Mouse (Mus musculus): ENCODE data around the gene Mag. TPM values are rescaled to one million over a fixed set of nuclear protein-coding genes. Genes with fewer than 3 reads are reported as not detected.
A peak's percentile ranks its signal among the peaks of the same experiment; 100 is the strongest.

Mag gene
- polyA plus RNA-seq, 1 experiment from 2014 or later = 0.48 TPM

DNA sequence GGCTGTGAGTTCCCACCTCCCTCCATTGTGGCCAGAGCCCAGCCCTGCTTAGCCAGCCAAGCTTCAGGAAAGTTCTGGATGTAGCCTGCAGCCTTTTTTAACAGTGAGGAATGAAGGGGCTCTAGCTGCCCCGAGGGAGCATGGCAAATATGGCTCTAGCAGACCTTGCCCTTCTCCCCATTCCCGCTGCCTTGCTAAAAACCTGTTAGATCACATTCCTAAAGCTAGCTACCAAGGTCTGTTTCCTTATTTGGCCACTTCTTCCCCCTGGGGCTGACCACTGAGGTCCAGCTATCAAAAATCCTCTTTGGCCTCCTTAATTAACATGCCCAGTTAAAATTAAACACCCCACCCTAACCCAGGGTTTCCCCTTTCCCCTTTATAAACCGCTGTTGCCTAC, 22.2 kb downstream of the Mag start:
- 0 out of 2 replicates have a peak, but pooled peaks have one; percentile 47 for ATAC-seq (ENCODE audit: insufficient read depth, low FRiP score, low read depth)
- H3K4me3 ChIP-seq (replicated peaks) = no peak overlapping the region
- H3K9me3 ChIP-seq = no peaks in the 10 kb centered on the region
- H3K27me3 ChIP-seq (replicated peaks) = no peaks in the 10 kb centered on the region
- no peak overlapping the region for H3K4me2 ChIP-seq
- peaks cover 4% of the 10 kb centered on the region; the same call in 1 of the 2 replicates for H3K4me1 ChIP-seq
- H3K27ac ChIP-seq = peak overlapping the region; percentile 54; the same call in 1 of the 2 replicates
- H3K9ac ChIP-seq = no peak overlapping the region
- H3K36me3 ChIP-seq = no peaks in the 10 kb centered on the region
- 50% methylated on average over 3 of the region's 3 CpGs for WGBS

DNA sequence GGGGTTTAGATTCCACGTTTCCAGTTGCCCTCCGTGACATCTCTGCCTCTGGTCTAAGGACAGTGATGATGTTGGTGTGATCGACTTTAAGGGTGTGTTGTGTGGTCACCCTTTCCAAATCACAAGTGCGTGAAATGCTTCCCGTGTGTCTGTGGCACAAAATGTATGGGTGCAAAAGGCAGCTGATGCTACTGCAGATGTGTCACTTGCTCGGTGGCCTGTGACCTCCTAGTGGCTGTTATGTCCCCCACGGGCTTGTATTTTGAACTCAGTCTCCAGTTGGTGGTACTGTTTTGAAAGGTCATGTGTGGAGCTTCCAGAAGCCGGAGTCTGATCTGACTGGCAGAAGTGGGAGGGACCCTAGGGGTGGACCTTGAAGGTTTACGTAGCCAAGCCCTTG, 22.9 kb downstream of the Mag start:
- Histone ChIP-seq H3K4me3 (replicated peaks) (no peak overlapping the region), H3K9ac (no peak overlapping the region), H3K36me3 (no peaks in the 10 kb centered on the region), H3K4me2 (no peak overlapping the region), H3K4me1 (peaks cover 4% of the 10 kb centered on the region; the same call in 1 of the 2 replicates), H3K9me3 (no peaks in the 10 kb centered on the region), H3K27ac (no peak overlapping the region), H3K27me3 (replicated peaks) (no peaks in the 10 kb centered on the region)
- WGBS = 82% methylated on average over 9 of the region's 9 CpGs
- ATAC-seq (ENCODE audit: insufficient read depth, low FRiP score, low read depth) = no peak

DNA sequence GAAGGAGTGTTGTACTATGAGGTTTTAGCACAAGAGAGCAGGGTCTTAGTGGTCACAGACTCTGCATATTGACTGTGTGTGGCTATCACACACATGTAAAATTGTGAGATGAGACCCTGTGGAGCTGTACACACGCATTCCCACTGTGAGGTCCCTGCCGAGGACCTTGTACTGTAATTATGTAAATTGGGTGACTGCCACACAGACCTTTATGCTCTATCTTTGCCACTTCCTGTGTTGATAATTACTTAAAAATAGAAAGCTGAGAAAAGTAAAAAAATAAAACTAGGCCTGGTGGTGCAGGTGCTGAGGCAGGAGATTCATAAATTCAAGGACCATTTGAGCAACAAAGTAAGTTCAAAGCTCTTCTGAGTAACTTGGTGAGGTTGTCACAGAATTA, 24.0 kb downstream of the Mag start:
- no peak overlapping the region for H3K4me3 ChIP-seq (replicated peaks)
- no peaks in the 10 kb centered on the region for H3K9me3 ChIP-seq
- H3K27ac ChIP-seq = no peak overlapping the region
- no peak overlapping the region for H3K4me2 ChIP-seq
- no peak overlapping the region for H3K9ac ChIP-seq
- ATAC-seq (ENCODE audit: insufficient read depth, low FRiP score, low read depth) = no peak
- 58% methylated on average over 2 of the region's 2 CpGs for WGBS
- no peaks in the 10 kb centered on the region for H3K27me3 ChIP-seq (replicated peaks)
- H3K36me3 ChIP-seq = no peaks in the 10 kb centered on the region
- peaks cover 4% of the 10 kb centered on the region; the same call in 1 of the 2 replicates for H3K4me1 ChIP-seq

DNA sequence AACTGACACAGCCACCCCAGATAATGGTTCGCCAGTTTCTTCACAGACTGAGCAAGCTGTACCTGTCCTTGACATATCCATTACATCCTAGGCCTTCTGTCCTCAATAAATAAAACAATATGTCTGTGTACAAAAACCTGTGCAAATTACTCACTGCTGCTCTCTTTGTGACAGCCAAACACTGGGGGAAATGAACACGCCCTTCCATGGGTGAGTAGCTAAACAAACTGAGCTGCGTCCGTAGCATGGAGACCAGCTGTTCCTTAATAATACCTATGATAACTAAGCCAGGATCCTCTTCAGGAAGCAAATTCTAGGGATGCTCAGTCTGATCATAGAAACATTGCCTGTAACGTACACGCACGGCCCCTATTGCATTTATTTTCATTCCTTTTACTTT, 25.9 kb downstream of the Mag start:
- Histone ChIP-seq H3K9ac (no peak overlapping the region), H3K4me3 (replicated peaks) (no peak overlapping the region), H3K9me3 (no peaks in the 10 kb centered on the region), H3K4me1 (peaks cover 4% of the 10 kb centered on the region; the same call in 1 of the 2 replicates), H3K36me3 (no peaks in the 10 kb centered on the region), H3K27me3 (replicated peaks) (no peaks in the 10 kb centered on the region), H3K27ac (no peak overlapping the region), H3K4me2 (no peak overlapping the region)
- WGBS = 70% methylated on average over 7 of the region's 7 CpGs
- ATAC-seq (ENCODE audit: insufficient read depth, low FRiP score, low read depth) = no peak

DNA sequence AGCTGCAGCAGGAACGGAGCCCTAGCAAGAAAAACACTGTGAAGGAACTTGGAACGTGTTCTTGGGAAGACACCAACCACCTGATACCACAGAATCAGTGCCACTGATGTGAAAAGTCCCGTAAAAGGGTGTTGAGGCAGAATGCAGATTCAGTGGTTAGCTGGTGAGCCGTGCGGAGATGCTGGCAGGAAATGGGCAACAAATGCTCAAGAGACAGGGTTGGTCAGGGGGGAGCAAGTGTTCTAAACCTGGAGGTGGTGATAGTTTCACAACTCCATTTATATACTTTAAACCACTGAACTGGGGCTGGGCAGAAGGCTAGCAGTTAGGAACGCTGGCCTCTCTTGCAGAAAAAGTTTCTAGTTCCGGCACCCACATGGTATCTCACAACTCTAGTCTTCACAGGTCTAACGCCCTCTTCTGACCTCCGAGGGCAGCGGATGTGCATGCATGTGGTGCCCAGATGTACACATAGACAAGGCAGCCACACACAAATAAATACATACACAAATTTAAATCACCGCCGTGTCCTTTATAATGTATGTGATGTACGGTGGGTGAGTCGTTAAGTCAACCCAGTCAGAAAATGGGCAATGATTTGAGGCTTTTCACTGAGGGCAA, 27.0 kb downstream of the Mag start:
- Histone ChIP-seq H3K9me3 (no peaks in the 10 kb centered on the region), H3K9ac (no peak overlapping the region), H3K4me3 (replicated peaks) (no peak overlapping the region), H3K27me3 (replicated peaks) (no peaks in the 10 kb centered on the region), H3K4me2 (no peak overlapping the region), H3K27ac (no peak overlapping the region), H3K36me3 (no peaks in the 10 kb centered on the region), H3K4me1 (peaks cover 4% of the 10 kb centered on the region; the same call in 1 of the 2 replicates)
- ATAC-seq (ENCODE audit: insufficient read depth, low FRiP score, low read depth) = no peak
- 81% methylated on average over 14 of the region's 14 CpGs for WGBS

DNA sequence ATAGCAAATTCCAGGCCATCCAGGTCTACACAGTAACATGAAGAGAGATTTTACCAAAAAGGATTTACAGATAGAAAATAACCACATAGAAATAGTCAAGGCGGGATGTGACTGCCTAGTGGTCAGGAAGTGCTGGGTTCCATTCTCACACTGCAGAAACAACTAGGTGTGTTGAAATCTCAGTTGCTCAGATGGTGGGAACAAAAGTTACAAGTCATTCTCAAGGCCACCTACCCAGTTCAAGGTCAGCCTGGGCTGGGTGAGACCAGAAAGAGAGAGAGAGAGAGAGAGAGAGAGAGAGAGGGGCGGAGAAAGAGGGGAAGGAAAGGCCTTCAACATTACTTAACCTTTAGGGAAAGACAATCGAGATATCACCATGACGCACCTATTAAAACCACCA, 27.8 kb downstream of the Mag start:
- Histone ChIP-seq H3K4me2 (no peak overlapping the region), H3K9me3 (no peaks in the 10 kb centered on the region)
- ATAC-seq (ENCODE audit: insufficient read depth, low FRiP score, low read depth) = no peak

DNA sequence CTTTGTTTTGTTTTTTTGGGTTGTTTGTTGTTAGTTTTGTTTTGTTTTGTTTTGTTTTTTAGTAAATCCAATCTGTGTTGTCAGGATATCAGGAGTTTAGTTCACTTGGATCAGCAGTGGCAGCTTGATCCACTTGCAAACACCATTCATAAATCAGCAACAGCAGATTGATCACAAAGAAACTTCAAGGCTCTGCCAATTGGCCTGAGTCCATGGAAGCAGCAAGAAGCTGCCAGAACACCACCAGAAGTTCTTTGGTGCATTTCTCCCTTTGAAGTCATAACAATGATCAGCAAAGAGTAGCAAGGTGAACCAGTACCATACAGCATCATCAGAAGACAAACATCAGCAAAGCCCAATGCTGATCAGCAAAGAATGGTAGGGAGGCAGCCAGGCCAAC, 30.6 kb downstream of the Mag start:
- Histone ChIP-seq H3K27me3 (replicated peaks) (no peaks in the 10 kb centered on the region), H3K4me3 (replicated peaks) (no peak overlapping the region), H3K9ac (no peak overlapping the region), H3K27ac (no peak overlapping the region), H3K9me3 (no peaks in the 10 kb centered on the region), H3K36me3 (no peaks in the 10 kb centered on the region), H3K4me2 (no peak overlapping the region), H3K4me1 (no peaks in the 10 kb centered on the region)
- ATAC-seq (ENCODE audit: insufficient read depth, low FRiP score, low read depth) = no peak

More for the DNA sequence above, 27.8 kb downstream of the Mag start:
- Histone ChIP-seq H3K4me1 (no peaks in the 10 kb centered on the region), H3K9ac (no peak overlapping the region), H3K4me3 (replicated peaks) (no peak overlapping the region), H3K27ac (no peak overlapping the region), H3K36me3 (no peaks in the 10 kb centered on the region), H3K27me3 (replicated peaks) (no peaks in the 10 kb centered on the region)
- 76% methylated on average over 4 of the region's 4 CpGs for WGBS

DNA sequence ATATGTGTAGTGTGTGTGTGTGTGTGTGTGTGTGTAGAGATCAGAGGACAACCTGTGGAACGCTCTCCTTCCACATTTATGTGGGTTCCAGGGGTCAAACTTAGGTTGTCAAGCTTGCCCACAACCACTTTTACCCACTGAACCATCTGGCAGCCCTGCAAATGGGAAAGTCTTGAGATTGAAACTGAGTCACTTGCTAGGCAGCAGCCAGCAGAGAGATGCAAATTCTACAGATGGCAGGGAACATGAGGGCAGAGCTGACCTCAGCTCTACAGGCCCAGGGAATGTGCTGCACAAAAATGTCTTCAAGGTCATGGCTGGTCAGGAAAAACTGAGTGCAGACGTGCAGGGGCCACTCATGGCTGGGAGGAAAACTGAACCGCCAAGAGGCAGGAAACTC, 33.3 kb downstream of the Mag start:
- WGBS = 65% methylated on average over 3 of the region's 3 CpGs
- Histone ChIP-seq H3K9ac (no peak overlapping the region), H3K4me3 (replicated peaks) (no peak overlapping the region), H3K27me3 (replicated peaks) (no peaks in the 10 kb centered on the region), H3K4me1 (no peaks in the 10 kb centered on the region), H3K27ac (no peak overlapping the region), H3K4me2 (no peak overlapping the region), H3K36me3 (no peaks in the 10 kb centered on the region), H3K9me3 (no peaks in the 10 kb centered on the region)
- no peak for ATAC-seq (ENCODE audit: insufficient read depth, low FRiP score, low read depth)

DNA sequence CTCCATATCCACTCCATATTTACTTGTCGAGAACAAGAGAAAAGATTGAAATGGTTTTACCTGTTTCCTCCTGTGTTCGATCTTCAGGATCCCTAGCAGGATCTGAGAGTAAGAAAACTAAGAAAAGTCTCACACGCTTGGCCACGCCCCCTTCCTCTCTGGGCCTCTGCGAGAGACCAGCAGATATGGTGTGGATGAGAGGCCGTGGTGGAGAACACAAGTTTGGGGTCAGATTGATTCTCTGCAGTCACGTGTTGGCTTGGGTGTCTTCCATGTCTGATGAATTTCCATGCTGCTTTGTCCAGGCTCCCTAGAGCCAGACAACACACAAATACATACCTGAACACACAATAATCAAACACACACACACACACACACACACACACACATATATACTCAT, 34.5 kb downstream of the Mag start, which contains the start of gene Cd22:
Gene Cd22 (minus strand): TSS at position 167 of the 400 bp plus-strand sequence.
- Histone ChIP-seq H3K4me3 (replicated peaks) (no peak within 1 kb of the TSS), H3K36me3 (no peaks in the 10 kb centered on the region), H3K9ac (no peak within 1 kb of the TSS), H3K9me3 (no peaks in the 10 kb centered on the region), H3K27ac (no peak within 1 kb of the TSS), H3K27me3 (replicated peaks) (no peaks in the 10 kb centered on the region), H3K4me1 (no peaks in the 10 kb centered on the region), H3K4me2 (no peak within 1 kb of the TSS)
- 57% methylated on average over 7 of the region's 7 CpGs for WGBS
- ATAC-seq (ENCODE audit: insufficient read depth, low FRiP score, low read depth) = no peak

DNA sequence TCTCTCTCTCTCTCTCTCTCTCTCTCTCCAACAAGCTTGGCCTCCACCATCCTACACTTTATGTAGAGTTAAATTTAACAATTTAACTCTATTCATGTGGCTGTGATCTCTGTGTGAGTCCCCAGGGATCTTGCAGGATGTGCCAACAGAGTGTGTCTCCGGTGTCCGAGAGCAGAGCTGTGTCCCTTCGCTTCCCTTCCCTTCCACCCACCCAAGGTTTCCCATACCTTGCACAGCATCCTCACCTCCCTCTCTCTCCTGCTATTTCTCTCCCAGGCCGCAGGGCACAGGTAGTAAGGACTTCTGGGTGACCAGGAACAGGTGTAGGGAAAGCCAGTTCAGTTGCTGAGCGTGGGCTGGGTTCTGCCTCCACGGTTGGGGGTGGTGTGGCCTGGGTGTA, 35.7 kb downstream of the Mag start:
- H3K4me3 ChIP-seq (replicated peaks) = no peak overlapping the region
- no peaks in the 10 kb centered on the region for H3K4me1 ChIP-seq
- H3K36me3 ChIP-seq = no peaks in the 10 kb centered on the region
- WGBS = 74% methylated on average over 6 of the region's 6 CpGs
- no peak overlapping the region for H3K9ac ChIP-seq
- no peak overlapping the region for H3K4me2 ChIP-seq
- ATAC-seq (ENCODE audit: insufficient read depth, low FRiP score, low read depth) = no peak
- H3K27ac ChIP-seq = no peak overlapping the region
- no peaks in the 10 kb centered on the region for H3K9me3 ChIP-seq
- no peaks in the 10 kb centered on the region for H3K27me3 ChIP-seq (replicated peaks)

DNA sequence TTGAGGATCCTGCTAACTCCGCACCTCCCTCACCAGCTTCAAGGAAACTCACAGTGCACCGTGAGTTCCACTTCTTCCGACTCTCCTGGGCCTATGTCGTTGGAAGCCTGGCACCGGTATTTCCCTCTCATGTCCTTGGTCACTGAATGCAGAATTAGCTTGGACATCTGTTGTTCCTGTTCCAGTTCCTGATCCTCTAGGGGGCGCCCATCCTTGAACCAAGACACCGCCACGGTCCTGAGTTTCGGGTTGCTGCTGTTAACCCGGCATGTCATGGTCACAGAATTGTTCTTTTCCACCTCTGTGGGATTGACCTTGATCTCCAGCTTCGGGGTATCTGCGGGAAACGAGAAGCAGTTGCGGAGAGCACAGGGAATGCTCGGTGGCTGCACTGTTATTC, 41.6 kb downstream of the Mag start:
- H3K9me3 ChIP-seq = no peaks in the 10 kb centered on the region
- no peak for ATAC-seq (ENCODE audit: insufficient read depth, low FRiP score, low read depth)
- no peak overlapping the region for H3K4me3 ChIP-seq (replicated peaks)
- no peaks in the 10 kb centered on the region for H3K4me1 ChIP-seq
- no peak overlapping the region for H3K9ac ChIP-seq
- peak overlapping the region; percentile 39 for H3K4me2 ChIP-seq
- WGBS = 20% methylated on average over 15 of the region's 15 CpGs
- H3K27me3 ChIP-seq (replicated peaks) = no peaks in the 10 kb centered on the region
- H3K36me3 ChIP-seq = no peaks in the 10 kb centered on the region
- no peak overlapping the region for H3K27ac ChIP-seq

DNA sequence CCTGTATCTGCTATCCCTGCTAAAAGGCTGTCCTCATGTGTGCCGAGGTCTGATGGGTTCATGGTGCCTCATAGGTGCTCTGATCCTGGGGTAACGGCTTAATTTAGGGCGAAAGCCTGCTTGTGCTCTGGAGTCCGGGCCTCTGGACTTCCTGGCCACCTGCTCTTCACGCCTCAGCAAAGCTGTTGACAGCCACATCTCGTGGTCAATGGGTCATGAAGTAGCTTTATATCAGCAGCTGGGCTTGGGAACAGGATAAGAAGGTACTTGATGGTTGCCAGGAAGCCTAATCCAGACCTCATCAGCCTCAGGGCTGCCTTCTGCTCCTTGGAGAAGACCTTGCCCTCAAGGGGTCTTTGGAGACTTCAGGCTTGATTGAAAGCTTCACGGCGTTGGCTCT, 51.3 kb downstream of the Mag start:
- WGBS = 79% methylated on average over 8 of the region's 8 CpGs

DNA sequence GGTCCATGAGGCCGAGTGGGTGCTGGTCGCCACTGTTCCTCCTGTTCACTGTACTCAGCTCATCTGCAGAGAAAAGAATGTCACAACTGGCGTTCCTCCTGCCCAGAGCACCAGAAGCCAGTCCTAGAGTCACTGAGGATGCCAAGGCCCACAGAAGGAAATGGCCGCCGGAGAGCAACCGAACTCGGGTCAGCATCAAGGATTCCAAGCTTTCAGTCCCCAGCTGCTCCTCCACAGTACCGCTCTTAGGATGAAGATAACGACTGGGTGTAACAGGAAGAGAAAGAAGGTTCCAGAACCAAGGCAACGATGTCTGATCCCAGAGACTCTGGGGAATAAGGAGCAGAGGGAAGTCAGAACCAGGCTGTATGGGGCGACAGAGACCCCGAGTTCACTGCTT, 53.2 kb downstream of the Mag start, which contains the start of gene Ffar1:
Gene Ffar1 (minus strand): TSS at position 101 of the 400 bp plus-strand sequence.
- no peak for ATAC-seq (ENCODE audit: insufficient read depth, low FRiP score, low read depth)
- no peak within 1 kb of the TSS for H3K4me2 ChIP-seq
- no peak within 1 kb of the TSS for H3K4me3 ChIP-seq (replicated peaks)
- 82% methylated on average over 12 of the region's 12 CpGs for WGBS
- H3K27me3 ChIP-seq (replicated peaks) = no peaks in the 10 kb centered on the region
- H3K9me3 ChIP-seq = no peaks in the 10 kb centered on the region
- H3K36me3 ChIP-seq = no peaks in the 10 kb centered on the region
- H3K9ac ChIP-seq = no peak within 1 kb of the TSS
- H3K27ac ChIP-seq = no peak within 1 kb of the TSS
- H3K4me1 ChIP-seq = no peaks in the 10 kb centered on the region

More for the DNA sequence above, 51.3 kb downstream of the Mag start:
- no peaks in the 10 kb centered on the region for H3K27me3 ChIP-seq (replicated peaks)
- no peak overlapping the region for H3K9ac ChIP-seq
- H3K4me2 ChIP-seq = no peak overlapping the region
- no peak overlapping the region for H3K27ac ChIP-seq
- no peaks in the 10 kb centered on the region for H3K9me3 ChIP-seq
- H3K4me3 ChIP-seq (replicated peaks) = no peak overlapping the region
- H3K4me1 ChIP-seq = no peaks in the 10 kb centered on the region
- no peak for ATAC-seq (ENCODE audit: insufficient read depth, low FRiP score, low read depth)
- no peaks in the 10 kb centered on the region for H3K36me3 ChIP-seq

Data from stomach, embryonic 15.5 days (tissue).